Mouse (Mus musculus) kidney, postnatal 36 days (tissue): Measurements from ENCODE around the gene Atmin.

Experiments used
- DNase-seq, 2 experiments: peaks; one replicate each; pipeline ENCODE4 v3.0.0; 2021 to 2022; ENCODE audit warnings: mixed read lengths in 2 of 2

Gene Atmin

GRCm38 (mm10) chr8:116943161-116943554 is at the start of gene Atmin:
Gene Atmin (plus strand): TSS chr8:116943393.
- DNase-seq, result peak; percentile 92 to 97

DNA sequence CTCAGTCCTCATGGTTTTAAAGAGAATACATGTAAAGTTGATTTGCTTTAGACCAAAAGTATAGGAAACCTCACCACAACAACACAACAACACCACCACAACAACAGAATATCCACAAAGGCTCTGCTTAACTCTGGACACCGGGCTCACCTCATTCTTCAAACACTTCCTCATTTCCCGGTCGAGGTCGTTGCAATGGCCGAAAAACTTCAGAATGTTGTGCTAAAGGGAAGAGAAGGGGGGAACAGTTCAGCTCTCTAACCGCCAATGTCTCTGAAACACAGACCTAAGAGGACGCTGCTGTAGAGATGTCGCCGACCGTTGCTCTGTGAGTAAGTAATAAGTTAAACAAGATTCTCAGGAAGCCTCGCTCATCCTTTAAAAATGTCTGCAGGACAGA is 49.3 kb upstream of the Atmin start:
- no peak for DNase-seq

DNA sequence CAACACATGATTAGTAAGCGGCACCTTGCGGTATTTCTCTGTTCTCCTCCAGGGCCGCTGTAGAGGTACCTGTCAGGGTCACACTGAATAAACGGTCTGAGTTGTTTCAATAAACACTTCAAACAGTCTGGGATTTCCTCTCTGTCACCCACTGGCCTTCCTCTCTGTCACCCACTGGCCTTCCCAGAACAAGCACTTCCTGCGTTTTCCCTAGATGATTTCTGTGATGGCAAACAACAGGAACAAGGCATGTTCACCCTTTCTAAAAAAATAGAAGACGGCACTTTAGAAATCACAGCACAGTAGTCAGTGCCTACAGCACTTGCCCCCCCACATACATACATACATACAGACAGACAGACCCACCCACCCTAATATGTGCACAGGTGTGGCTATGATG is 47.7 kb upstream of the Atmin start:
- peak in 1 of 2 experiments; percentile 19 for DNase-seq

GRCm38 (mm10) chr8:116904736-116905135 is 38.5 kb upstream of the Atmin start:
- no peak for DNase-seq

DNA sequence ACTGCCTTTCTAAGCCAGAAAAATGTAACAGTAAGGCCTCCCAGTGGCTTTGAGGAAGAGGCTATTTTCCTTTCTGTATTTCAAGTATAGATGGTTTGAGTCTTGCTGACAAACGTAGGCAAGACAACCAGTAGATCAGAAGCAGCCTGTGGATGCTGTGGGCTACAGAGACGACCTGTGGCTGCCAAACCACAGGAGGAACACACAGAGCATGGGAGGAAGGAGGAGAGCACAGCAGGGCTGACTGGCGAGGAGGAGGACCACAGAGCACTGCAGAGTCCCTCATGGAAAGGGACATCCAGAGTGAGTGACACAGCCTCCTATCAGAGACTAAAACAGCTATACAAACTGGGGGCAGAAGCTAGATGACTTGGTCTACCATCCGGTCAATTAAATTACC is 37.9 kb upstream of the Atmin start:
- DNase-seq, result no peak

GRCm38 (mm10) chr8:116905836-116906235 is 37.4 kb upstream of the Atmin start:
- no peak for DNase-seq

- no peak for DNase-seq
These were observed 22.2 kb upstream of the Atmin start for GRCm38 (mm10) chr8:116921005-116921336.

DNA sequence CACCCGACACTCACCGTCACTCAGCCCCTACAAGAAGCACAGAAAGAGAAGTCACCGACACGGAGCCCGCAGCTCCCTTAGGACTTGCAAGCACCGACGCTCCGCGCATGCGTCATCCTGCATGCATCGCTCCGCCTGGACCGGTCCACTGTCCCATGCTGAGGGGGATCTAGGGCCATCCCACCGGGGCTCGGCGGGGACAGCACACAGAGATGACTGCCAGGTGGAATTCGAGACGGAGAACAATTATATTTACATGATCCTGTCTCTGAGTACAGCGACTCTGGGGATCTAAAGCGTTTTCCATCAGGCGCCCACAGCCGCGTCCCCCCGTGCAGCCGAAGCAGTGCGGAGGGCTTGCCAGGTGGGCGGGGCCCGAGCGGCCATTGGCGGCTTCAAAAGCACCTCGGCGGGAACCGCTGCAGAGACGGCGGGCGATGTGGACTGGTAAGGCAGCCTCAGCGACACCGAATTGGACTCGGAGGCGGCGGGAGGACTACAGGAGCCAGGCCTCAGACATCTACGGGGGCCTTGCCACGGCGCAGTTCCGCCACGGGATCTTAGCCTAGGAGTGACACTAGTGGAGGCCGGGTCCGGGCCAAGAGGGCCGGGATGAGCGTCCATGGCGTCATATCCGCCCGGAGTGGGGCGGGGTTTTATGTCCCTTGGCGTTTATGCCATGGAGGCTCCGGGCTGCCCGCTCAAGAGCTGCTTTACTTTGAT is 21.7 kb upstream of the Atmin start, which contains the start of the genes Cmc2 and Cenpn:
Cmc2 (minus strand) TSS at position 119 of the 723 bp plus-strand sequence.
Cenpn (plus strand) TSS at position 394 of the 723 bp plus-strand sequence.
- DNase-seq, result peak; percentile 93 to 96

- DNase-seq, result no peak
These were observed 21.0 kb upstream of the Atmin start for GRCm38 (mm10) chr8:116922060-116922757.

DNA sequence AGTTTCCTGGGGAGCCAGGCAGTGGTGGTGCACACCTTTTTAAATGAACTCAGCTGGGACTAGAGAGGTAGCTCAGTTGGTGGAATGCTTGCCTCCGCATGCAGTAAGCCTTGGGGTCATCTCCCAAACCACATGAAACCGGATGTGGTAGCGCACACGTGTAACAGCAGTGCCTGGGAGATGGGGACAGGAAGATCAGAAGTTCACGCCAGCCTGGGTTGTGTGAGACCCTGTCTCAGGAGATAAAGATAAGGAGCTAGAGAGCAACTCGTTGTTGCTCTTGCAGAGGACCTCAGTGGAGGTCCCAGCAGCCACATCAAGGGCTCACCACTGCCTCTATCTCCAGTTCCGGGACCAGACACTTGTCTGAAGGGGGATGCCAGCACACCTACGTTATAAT is 19.7 kb upstream of the Atmin start:
- no peak for DNase-seq

- peak; percentile 25 to 82 for DNase-seq
These were observed 15.3 kb upstream of the Atmin start for GRCm38 (mm10) chr8:116927880-116928279.

GRCm38 (mm10) chr8:116928588-116928987 is 14.6 kb upstream of the Atmin start:
- DNase-seq, result no peak

- DNase-seq, result no peak
These were observed 8.2 kb upstream of the Atmin start for GRCm38 (mm10) chr8:116934976-116935375.

DNA sequence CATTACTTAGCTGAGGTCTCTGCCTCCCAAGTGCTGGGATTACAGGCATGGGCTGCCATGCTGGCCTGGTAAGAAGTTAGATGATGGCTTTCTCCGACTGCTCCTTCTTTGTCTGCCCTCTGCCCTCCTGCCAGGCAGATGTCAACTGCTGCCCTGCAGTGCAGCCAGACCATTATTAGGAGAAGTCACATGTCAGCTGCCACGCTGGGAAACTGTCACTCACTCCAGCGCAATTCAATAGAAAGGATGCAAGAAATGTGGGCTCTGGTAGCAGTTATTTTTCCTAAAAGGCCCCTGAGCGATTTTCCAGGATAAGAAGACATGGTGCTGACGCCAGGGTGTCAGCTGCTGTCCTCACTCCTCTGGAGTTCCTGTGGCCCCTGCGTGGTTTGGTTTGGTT is 7.7 kb upstream of the Atmin start:
- DNase-seq, result no peak

GRCm38 (mm10) chr8:116942284-116943058 is 722 bp upstream of the Atmin start:
- no peak for DNase-seq

DNA sequence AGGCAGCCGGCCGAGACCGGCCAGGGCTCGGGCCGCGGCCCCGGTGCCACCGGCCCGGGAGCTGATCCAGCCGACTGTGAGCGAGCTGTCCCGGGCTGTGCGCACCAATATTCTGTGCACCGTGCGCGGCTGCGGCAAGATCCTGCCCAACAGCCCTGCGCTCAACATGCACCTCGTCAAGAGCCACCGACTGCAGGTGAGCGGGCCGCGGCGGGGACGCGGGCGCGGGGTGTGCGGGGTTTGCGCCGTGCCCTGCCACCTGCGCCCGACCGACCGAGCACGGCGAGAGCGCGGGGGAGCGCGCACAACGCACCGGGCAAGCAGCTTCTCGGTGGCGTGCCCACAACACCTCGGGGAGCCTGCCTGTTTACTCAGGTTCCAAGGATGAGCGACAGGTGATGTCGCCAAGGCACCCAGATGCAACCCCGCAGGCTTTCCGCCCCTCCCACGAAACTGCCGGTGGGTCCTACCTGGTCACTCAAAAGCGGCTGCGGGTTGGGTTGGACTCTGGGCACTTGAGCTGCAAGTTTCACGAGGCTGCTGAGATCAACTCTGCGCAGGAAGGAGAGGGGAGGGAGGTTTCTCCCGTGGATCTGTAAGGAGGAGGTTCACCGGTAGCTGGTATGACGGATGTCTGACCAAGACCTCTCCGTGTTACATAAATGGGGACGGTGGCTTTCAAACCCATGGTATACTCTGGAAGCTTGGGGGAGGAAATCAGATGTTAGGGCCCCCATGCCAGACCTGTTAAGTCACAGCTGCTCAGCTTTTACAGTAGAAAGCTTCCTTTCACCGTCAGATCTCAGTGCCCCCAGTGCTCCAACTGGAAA is 577 bp downstream of the Atmin start:
- DNase-seq, result peak; percentile 40 to 60

DNA sequence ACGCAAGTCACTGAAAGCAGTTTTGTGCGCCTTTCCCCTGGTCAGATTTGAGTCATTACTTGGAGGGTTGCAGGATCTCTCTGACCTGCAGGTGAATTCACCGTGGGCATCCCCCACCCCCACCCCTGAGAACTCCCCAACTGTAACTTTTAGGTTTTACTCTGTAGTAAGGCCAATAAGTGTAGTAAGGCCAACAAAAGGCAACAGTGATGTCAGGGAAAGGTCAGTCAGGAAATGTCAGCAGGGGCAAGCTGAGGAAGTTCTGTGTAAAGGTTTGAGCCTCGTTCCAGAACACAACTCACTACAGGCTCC is 1.1 kb downstream of the Atmin start:
- DNase-seq, result no peak

GRCm38 (mm10) chr8:116945169-116945910 is 2.1 kb downstream of the Atmin start:
- no peak for DNase-seq

GRCm38 (mm10) chr8:116946268-116946838 is 3.2 kb downstream of the Atmin start:
- DNase-seq, result peak in 1 of 2 experiments; percentile 16

DNA sequence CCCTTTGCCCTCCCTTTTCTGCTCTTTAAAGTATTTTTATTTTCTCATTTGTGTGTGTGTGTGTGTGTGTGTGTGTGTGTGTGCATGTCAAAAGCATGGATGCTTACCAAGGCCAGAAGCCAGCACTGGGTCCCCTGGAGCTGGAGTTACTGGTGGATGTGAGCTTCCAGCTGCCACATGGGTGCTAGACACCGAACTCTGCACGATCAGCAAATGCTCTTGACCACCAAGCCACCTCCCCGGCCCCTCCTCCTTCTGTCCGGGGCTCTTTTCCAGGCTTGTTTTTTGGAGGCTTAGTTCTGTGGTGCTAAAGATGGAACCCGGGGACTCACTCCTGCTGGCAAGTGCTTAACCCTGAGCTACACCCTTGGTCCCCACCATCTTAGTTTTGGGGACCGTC is 3.7 kb downstream of the Atmin start:
- peak; percentile 19 to 31 for DNase-seq

- no peak for DNase-seq
These were observed 4.4 kb downstream of the Atmin start for GRCm38 (mm10) chr8:116947589-116947988.

DNA sequence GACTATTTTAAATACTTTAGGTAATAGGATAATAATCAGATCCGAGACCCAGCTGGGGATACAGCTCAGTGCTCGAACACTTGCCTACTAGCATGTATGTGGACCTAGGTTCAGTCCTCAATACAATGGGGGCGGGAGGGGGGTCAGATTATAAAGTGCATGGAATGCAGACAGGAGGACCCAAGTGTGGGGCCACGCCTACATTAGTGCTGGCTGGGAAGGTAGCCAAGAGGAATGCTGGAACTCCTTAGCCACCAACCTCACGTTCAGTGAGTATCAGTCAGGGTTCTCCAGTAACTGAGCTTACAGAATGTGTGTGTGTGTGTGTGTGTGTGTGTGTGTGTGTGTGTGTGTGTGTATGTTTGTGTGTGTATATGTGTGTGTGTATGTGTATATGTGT is 8.2 kb downstream of the Atmin start:
- DNase-seq, result peak; percentile 56 to 62
